Mouse (Mus musculus) MEL (cell line): ENCODE data around the gene Hist3h2a. TPM values are rescaled to one million over a fixed set of nuclear protein-coding genes. Genes with fewer than 3 reads are reported as not detected.
A peak's percentile ranks its signal among the peaks of the same experiment; 100 is the strongest.

Experiments
- DNase-seq: peaks from one replicate; pipeline ENCODE4 v3.0.0; 2011; ENCODE audit warnings: low read depth, low spot score
- H3K27ac ChIP-seq: 2 replicates; pipeline ENCODE4 v1.5.1; 2012; ENCODE audit warnings: low read depth, mild to moderate bottlenecking, control low read depth, low read length, moderate library complexity; ENCODE audit not compliant: control insufficient read depth
- H3K27me3 ChIP-seq, 2 experiments: fragments of 150-350 bp in 1 of 2; sonication (generic) in 1 of 2; 2 replicates each; pipeline ENCODE4 v1.6.1; 2012; ENCODE audit warnings: low read length in 2 of 2, mild to moderate bottlenecking in 2 of 2, improper control_type of control experiment in 1 of 2, moderate library complexity in 1 of 2; ENCODE audit not compliant: insufficient read depth in 2 of 2, control insufficient read depth in 1 of 2
- H3K36me3 ChIP-seq, 2 experiments: 2 replicates each; pipeline ENCODE4 v1.6.1; 2012 to 2014; ENCODE audit warnings: low read length in 2 of 2, improper control_type of control experiment in 1 of 2, inconsistent platforms in 1 of 2, mild to moderate bottlenecking in 1 of 2; ENCODE audit not compliant: insufficient read depth in 2 of 2, control insufficient read depth in 1 of 2
- H3K4me1 ChIP-seq, 2 experiments: fragments of 150-350 bp in 1 of 2; sonication (generic) in 1 of 2; 2 replicates each; pipeline ENCODE4 v1.6.1; 2012; ENCODE audit warnings: low read length in 2 of 2, improper control_type of control experiment in 1 of 2, mild to moderate bottlenecking in 1 of 2; ENCODE audit not compliant: insufficient read depth in 2 of 2, control insufficient read depth in 1 of 2
- H3K4me3 ChIP-seq, 2 experiments: fragments of 150-350 bp in 1 of 2; sonication (generic) in 1 of 2; 2 replicates each; pipeline ENCODE4 v1.5.1; 2012; ENCODE audit warnings: low read depth in 2 of 2, low read length in 2 of 2, mild to moderate bottlenecking in 2 of 2, moderate library complexity in 2 of 2, control low read depth in 1 of 2, improper control_type of control experiment in 1 of 2; ENCODE audit not compliant: control insufficient read depth in 1 of 2, insufficient read depth in 1 of 2
- H3K79me2 ChIP-seq: 2 replicates; pipeline ENCODE4 v1.6.1; 2012; ENCODE audit warnings: mild to moderate bottlenecking, low read length, moderate library complexity; ENCODE audit not compliant: control insufficient read depth, poor library complexity, insufficient read depth
- H3K9ac ChIP-seq: 2 replicates; pipeline ENCODE4 v1.6.1; 2012; ENCODE audit warnings: low read depth, mild to moderate bottlenecking, control low read depth, low read length, moderate library complexity; ENCODE audit not compliant: control insufficient read depth, poor library complexity, severe bottlenecking
- H3K9me3 ChIP-seq: fragments of 150-350 bp; sonication (generic); replicated peaks from 2 replicates; pipeline ENCODE4 v1.6.1; 2012; ENCODE audit warnings: mild to moderate bottlenecking, low read length, improper control_type of control experiment, moderate library complexity; ENCODE audit not compliant: insufficient read depth
- BHLHE40 ChIP-seq: IDR thresholded peaks from 2 replicates; pipeline ENCODE4 v1.6.1; 2012; ENCODE audit warnings: low read depth, mild to moderate bottlenecking, inconsistent platforms, low read length, improper control_type of control experiment, borderline replicate concordance
- CHD1 ChIP-seq: IDR thresholded peaks from 2 replicates; pipeline ENCODE4 v1.6.1; 2012; ENCODE audit warnings: low read depth, mild to moderate bottlenecking, inconsistent platforms, low read length, improper control_type of control experiment
- CHD2 ChIP-seq: IDR thresholded peaks from 2 replicates; pipeline ENCODE4 v1.6.1; 2011; ENCODE audit warnings: low read length, improper control_type of control experiment
- CTCF ChIP-seq, 3 experiments: IDR thresholded peaks in 2 of 3; conservative IDR thresholded peaks in 1 of 3; 2 replicates each; pipeline ENCODE4 v1.5.1; 2011 to 2012; ENCODE audit warnings: low read length in 3 of 3, low read depth in 2 of 3, mild to moderate bottlenecking in 2 of 3, improper control_type of control experiment in 1 of 3, inconsistent platforms in 1 of 3, mixed read lengths in 1 of 3, moderate library complexity in 1 of 3; ENCODE audit not compliant: control insufficient read depth in 1 of 3, insufficient read depth in 1 of 3, poor library complexity in 1 of 3, severe bottlenecking in 1 of 3
- E2F4 ChIP-seq: IDR thresholded peaks from 2 replicates; pipeline ENCODE4 v1.6.1; 2011; ENCODE audit warnings: low read depth, low read length, improper control_type of control experiment, borderline replicate concordance
- ELF1 ChIP-seq: IDR thresholded peaks from 2 replicates; pipeline ENCODE4 v1.6.1; 2014; ENCODE audit warnings: low read depth, mild to moderate bottlenecking, inconsistent platforms, low read length, improper control_type of control experiment, moderate library complexity
- EP300 ChIP-seq, 2 experiments: IDR thresholded peaks; 2 replicates each; pipeline ENCODE4 v1.6.1; 2011; ENCODE audit warnings: improper control_type of control experiment in 2 of 2, low read length in 2 of 2, low read depth in 1 of 2, mild to moderate bottlenecking in 1 of 2
- ETS1 ChIP-seq: IDR thresholded peaks from 2 replicates; pipeline ENCODE4 v1.6.1; 2012; ENCODE audit warnings: low read depth, mild to moderate bottlenecking, inconsistent platforms, low read length, improper control_type of control experiment, moderate library complexity
- GABPA ChIP-seq: IDR thresholded peaks from 2 replicates; pipeline ENCODE4 v1.6.1; 2012; ENCODE audit warnings: low read depth, mild to moderate bottlenecking, inconsistent platforms, low read length, improper control_type of control experiment, moderate library complexity
- KAT2A ChIP-seq: conservative IDR thresholded peaks from 2 replicates; pipeline ENCODE4 v1.6.1; 2012; ENCODE audit warnings: low read depth, low read length, improper control_type of control experiment, inconsistent platforms
- MAX ChIP-seq: IDR thresholded peaks from 2 replicates; pipeline ENCODE4 v1.6.1; 2011; ENCODE audit warnings: low read length, improper control_type of control experiment
- MEF2A ChIP-seq: IDR thresholded peaks from 2 replicates; pipeline ENCODE4 v1.6.1; 2014; ENCODE audit warnings: low read depth, mild to moderate bottlenecking, inconsistent platforms, low read length, improper control_type of control experiment; ENCODE audit not compliant: poor library complexity, insufficient replicate concordance, severe bottlenecking; ENCODE audit errors: extremely low read depth
- MXI1 ChIP-seq: IDR thresholded peaks from 2 replicates; pipeline ENCODE4 v1.6.1; 2011; ENCODE audit warnings: mild to moderate bottlenecking, low read depth, low read length, improper control_type of control experiment
- MYB ChIP-seq: IDR thresholded peaks from 2 replicates; pipeline ENCODE4 v1.6.1; 2011; ENCODE audit warnings: mild to moderate bottlenecking, low read depth, low read length, improper control_type of control experiment
- MYC ChIP-seq: IDR thresholded peaks from 2 replicates; pipeline ENCODE4 v1.6.1; 2011; ENCODE audit warnings: low read depth, mild to moderate bottlenecking, low read length, improper control_type of control experiment, moderate library complexity
- NELFE ChIP-seq: IDR thresholded peaks from 2 replicates; pipeline ENCODE4 v1.6.1; 2011; ENCODE audit warnings: low read depth, low read length, improper control_type of control experiment
- POLR2A ChIP-seq, 2 experiments: IDR thresholded peaks; 2 replicates each; pipeline ENCODE4 v1.6.1; 2011 to 2012; ENCODE audit warnings: low read length in 2 of 2, mild to moderate bottlenecking in 2 of 2, control low read depth in 1 of 2, improper control_type of control experiment in 1 of 2, low read depth in 1 of 2, moderate library complexity in 1 of 2; ENCODE audit not compliant: control insufficient read depth in 1 of 2, insufficient read depth in 1 of 2, poor library complexity in 1 of 2
- POLR2AphosphoS2 ChIP-seq: IDR thresholded peaks from 2 replicates; pipeline ENCODE4 v1.6.1; 2011; ENCODE audit warnings: low read length, improper control_type of control experiment
- RAD21 ChIP-seq: IDR thresholded peaks from 2 replicates; pipeline ENCODE4 v1.6.1; 2011; ENCODE audit warnings: mild to moderate bottlenecking, low read depth, low read length, improper control_type of control experiment
- TBP ChIP-seq: IDR thresholded peaks from 2 replicates; pipeline ENCODE4 v1.8.0; 2011; ENCODE audit warnings: low read depth, low read length, improper control_type of control experiment
- UBTF ChIP-seq: IDR thresholded peaks from 2 replicates; pipeline ENCODE4 v1.6.1; 2012; ENCODE audit warnings: low read depth, mild to moderate bottlenecking, inconsistent platforms, low read length, improper control_type of control experiment, moderate library complexity, borderline replicate concordance; ENCODE audit not compliant: insufficient read depth
- USF2 ChIP-seq, 2 experiments: IDR thresholded peaks; 2 replicates each; pipeline ENCODE4 v1.6.1; 2011 to 2012; ENCODE audit warnings: improper control_type of control experiment in 2 of 2, low read length in 2 of 2, borderline replicate concordance in 1 of 2, inconsistent platforms in 1 of 2, low read depth in 1 of 2, mild to moderate bottlenecking in 1 of 2; ENCODE audit not compliant: insufficient read depth in 1 of 2
- ZKSCAN1 ChIP-seq: IDR thresholded peaks from 2 replicates; pipeline ENCODE4 v1.6.1; 2012; ENCODE audit warnings: low read depth, mild to moderate bottlenecking, inconsistent platforms, low read length, improper control_type of control experiment, moderate library complexity
- ZMIZ1 ChIP-seq: IDR thresholded peaks from 2 replicates; pipeline ENCODE4 v1.6.1; 2012; ENCODE audit warnings: low read depth, mild to moderate bottlenecking, inconsistent platforms, low read length, improper control_type of control experiment, moderate library complexity
- ZNF384 ChIP-seq: IDR thresholded peaks from 2 replicates; pipeline ENCODE4 v1.6.1; 2012; ENCODE audit warnings: low read depth, mild to moderate bottlenecking, inconsistent platforms, low read length, improper control_type of control experiment
- polyA plus RNA-seq, 2 experiments: library from polyadenylated mRNA; stranded (reverse) in 1 of 2; unstranded in 1 of 2; fragments of >175 nt in 1 of 2; fragments of >200 nt in 1 of 2; gene quantifications; 2 replicates each; pipeline versions ENCODE4 v1.2.1 to v1.2.4; 2012; ENCODE audit warnings: low replicate concordance in 2 of 2, low read depth in 1 of 2; ENCODE audit not compliant: insufficient read length in 2 of 2, insufficient read depth in 1 of 2, missing spikeins in 1 of 2
- total RNA-seq: library from RNA; depleted of rRNA; stranded (reverse); fragments of 300-350 nt; gene quantifications from 2 replicates; pipeline ENCODE4 v1.2.3, GENCODE M21; 2012

Gene Hist3h2a
- total and polyA plus RNA-seq, 3 experiments, result 0.42 to 184 TPM; not detected in 1

DNA sequence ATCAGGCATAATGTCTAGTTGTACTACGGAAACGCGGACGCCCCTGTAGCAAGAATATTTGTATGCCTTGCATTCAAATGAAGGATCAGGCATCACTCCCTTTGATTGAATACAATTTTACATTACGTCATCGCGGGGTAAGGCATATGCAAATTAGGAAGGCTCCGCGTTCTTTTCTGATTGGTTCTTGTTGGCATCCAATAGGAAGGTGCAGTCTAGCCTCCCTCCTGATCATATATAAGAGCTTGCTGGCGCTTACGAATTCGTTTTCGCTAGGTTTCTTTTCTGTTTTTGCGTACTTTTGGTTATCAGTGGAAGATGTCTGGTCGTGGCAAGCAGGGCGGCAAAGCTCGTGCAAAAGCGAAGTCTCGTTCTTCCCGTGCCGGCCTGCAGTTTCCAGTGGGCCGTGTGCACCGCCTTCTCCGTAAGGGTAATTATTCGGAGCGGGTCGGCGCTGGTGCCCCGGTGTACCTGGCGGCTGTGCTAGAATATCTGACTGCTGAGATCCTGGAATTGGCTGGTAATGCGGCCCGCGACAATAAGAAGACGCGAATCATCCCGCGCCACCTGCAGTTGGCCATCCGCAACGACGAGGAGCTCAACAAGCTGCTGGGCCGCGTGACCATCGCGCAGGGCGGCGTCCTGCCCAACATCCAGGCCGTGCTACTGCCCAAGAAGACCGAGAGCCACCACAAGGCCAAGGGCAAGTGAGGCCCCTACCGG lies at the start of gene Hist3h2a, which contains the start of gene Trim17 (continued):
- TF ChIP-seq MEF2A, result peak; percentile 88
- peak in 1 of 2 experiments; percentile 30; a peak in 1 of 4 replicates for TF ChIP-seq EP300 (IDR thresholded peaks at IDR 0.05; ENCODE audit: low read depth in 1 of 2, low read length in 2 of 2)
- TF ChIP-seq ETS1, result peak; percentile 75; the same call in 1 of the 2 replicates

DNA sequence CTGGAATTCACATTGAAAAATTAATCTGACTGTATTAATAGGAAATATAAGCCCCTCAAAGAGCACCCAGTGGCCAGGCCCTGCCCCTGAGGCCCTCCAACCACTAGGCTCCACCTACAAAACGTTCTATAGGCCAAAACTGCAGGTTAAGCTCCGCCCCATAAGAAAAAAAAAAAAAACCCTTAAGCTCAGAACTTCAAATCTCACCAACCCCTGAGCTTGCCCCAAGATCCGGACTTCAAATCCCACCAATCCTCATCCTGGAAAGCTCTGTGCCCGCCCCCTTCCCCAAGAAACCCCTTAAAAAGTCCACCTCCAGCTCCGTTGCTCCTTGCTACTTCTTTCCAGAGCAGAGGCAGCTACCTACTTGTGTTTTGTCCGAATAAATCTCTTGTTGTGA lies 49.6 kb upstream of the Hist3h2a start:
- peak; percentile 93 for DNase-seq
- H3K79me2 ChIP-seq, result peaks cover 7% of the 10 kb centered on the region
- H3K36me3 ChIP-seq, result peaks cover 4 to 14% of the 10 kb centered on the region in 2 experiments; a peak in 3 of 4 replicates
- H3K9ac ChIP-seq, result peak overlapping the region; percentile 28; the same call in 1 of the 2 replicates
- peaks cover 3 to 16% of the 10 kb centered on the region in 2 experiments for H3K4me1 ChIP-seq
- H3K4me3 ChIP-seq, result peak overlapping the region; percentile 73 to 96
- TF ChIP-seq ETS1 (no peak), NELFE (peak; percentile 47), POLR2A (IDR thresholded peaks at IDR 0.05; ENCODE audit: control insufficient read depth in 1 of 2, insufficient read depth in 1 of 2, low read depth in 1 of 2, low read length in 2 of 2, poor library complexity in 1 of 2) (peak in 1 of 2 experiments; percentile 44; a peak in 1 of 4 replicates), MYC (0 out of 2 replicates have a peak, but pooled peaks have one; percentile 2), ZNF384 (peak; percentile 99), TBP (peak; percentile 82), GABPA (no peak), ZKSCAN1 (0 out of 2 replicates have a peak, but pooled peaks have one; percentile 25), BHLHE40 (no peak), E2F4 (no peak), KAT2A (no peak), MXI1 (no peak), ZMIZ1 (0 out of 2 replicates have a peak, but pooled peaks have one; percentile 27)
- no peak overlapping the region; the same call in 1 of the 2 replicates for H3K27ac ChIP-seq
- no peaks in the 10 kb centered on the region for H3K27me3 ChIP-seq
- H3K9me3 ChIP-seq, result no peaks in the 10 kb centered on the region

- Histone ChIP-seq H3K4me1 (peaks cover 8 to 24% of the 10 kb centered on the region in 2 experiments), H3K36me3 (peaks cover 0 to 16% of the 10 kb centered on the region in 2 experiments; a peak in 2 of 4 replicates), H3K4me3 (no peak overlapping the region)
- TF ChIP-seq POLR2A (IDR thresholded peaks at IDR 0.05; ENCODE audit: control insufficient read depth in 1 of 2, insufficient read depth in 1 of 2, low read depth in 1 of 2, low read length in 2 of 2, poor library complexity in 1 of 2), result no peak
- no peak for TF ChIP-seq EP300 (IDR thresholded peaks at IDR 0.05; ENCODE audit: low read depth in 1 of 2, low read length in 2 of 2)
- no peak for TF ChIP-seq USF2 (IDR thresholded peaks at IDR 0.05; ENCODE audit: borderline replicate concordance in 1 of 2, insufficient read depth in 1 of 2, low read depth in 1 of 2, low read length in 2 of 2)
- no peak for TF ChIP-seq GABPA
- no peak for TF ChIP-seq CTCF (IDR thresholded peaks at IDR 0.05 in 2 of 3, conservative IDR thresholded peaks at IDR 0.05 in 1 of 3; ENCODE audit: control insufficient read depth in 1 of 3, insufficient read depth in 1 of 3, low read depth in 2 of 3, low read length in 3 of 3, poor library complexity in 1 of 3, severe bottlenecking in 1 of 3)
- TF ChIP-seq CHD1, result no peak
- TF ChIP-seq ETS1, result no peak
- TF ChIP-seq CHD2, result no peak
- no peak for TF ChIP-seq E2F4
- TF ChIP-seq RAD21, result no peak
- no peak for TF ChIP-seq ELF1
- no peak for TF ChIP-seq MAX
- no peak for TF ChIP-seq POLR2AphosphoS2
- no peak for TF ChIP-seq UBTF
- TF ChIP-seq MYB, result no peak
- TF ChIP-seq ZMIZ1, result no peak
- TF ChIP-seq NELFE, result no peak
- TF ChIP-seq, all 39 proteins: peak for 0
- H3K9me3 ChIP-seq, result no peaks in the 10 kb centered on the region
- no peak overlapping the region; the same call in 1 of the 2 replicates for H3K9ac ChIP-seq
- DNase-seq, result no peak
- H3K79me2 ChIP-seq, result no peaks in the 10 kb centered on the region
- no peak overlapping the region for H3K27ac ChIP-seq
- no peaks in the 10 kb centered on the region; a peak in 1 of 4 replicates for H3K27me3 ChIP-seq
These were observed 40.7 kb upstream of the Hist3h2a start for GRCm38 (mm10) chr11:58913776-58914175.
